Mouse (Mus musculus) adrenal gland, postnatal 4 days (tissue): ENCODE measurements around the gene Mmp9. TPM values are rescaled to one million over a fixed set of nuclear protein-coding genes. Genes with fewer than 3 reads are reported as not detected.

ENCODE experiments used
- DNase-seq, 2 experiments: peaks; one replicate each; pipeline ENCODE4 v3.0.0; 2021 to 2022; ENCODE audit warnings: low spot score in 2 of 2, mixed read lengths in 2 of 2
- long read RNA-seq, 2 experiments: library from polyadenylated mRNA; stranded (forward); transcript quantifications; one replicate each; pipeline ENCODE4 v2.0.0; 2021
- total RNA-seq, 2 experiments: library from RNA; stranded (reverse); gene quantifications; 2 replicates each; pipeline ENCODE4 v1.2.3; 2021

Gene Mmp9
- 1 to 10 TPM; 3.4 to 5.7 TPM for total RNA-seq
- long read RNA-seq, experiment 1, partial matches to known transcripts = 1 of 4 reads
- long read RNA-seq, experiment 1, other reads (novel, unspliced or antisense) = 0 of 4 reads
- long read RNA-seq, experiment 2, partial matches to known transcripts = 0 of 2 reads
- long read RNA-seq, experiment 2, other reads (novel, unspliced or antisense) = 0 of 2 reads

GRCm38 (mm10) chr2:164940140-164940830 lies at the start of gene Mmp9:
Mmp9 (plus strand) TSS chr2:164940780.
- DNase-seq = no peak

GRCm38 (mm10) chr2:164891056-164891834 lies 49.3 kb upstream of the Mmp9 start:
- no peak for DNase-seq

- DNase-seq = no peak
These were observed 48.5 kb upstream of the Mmp9 start for GRCm38 (mm10) chr2:164891908-164892695.

GRCm38 (mm10) chr2:164892696-164893216 lies 47.8 kb upstream of the Mmp9 start:
- no peak for DNase-seq

- no peak for DNase-seq
These were observed 46.5 kb upstream of the Mmp9 start for GRCm38 (mm10) chr2:164894048-164894447.

GRCm38 (mm10) chr2:164894644-164895043 lies 45.9 kb upstream of the Mmp9 start:
- DNase-seq = no peak

GRCm38 (mm10) chr2:164895885-164896284 lies 44.7 kb upstream of the Mmp9 start:
- DNase-seq = no peak

- no peak for DNase-seq
These were observed 42.6 kb upstream of the Mmp9 start for GRCm38 (mm10) chr2:164898008-164898407.

GRCm38 (mm10) chr2:164899034-164899433 lies 41.5 kb upstream of the Mmp9 start:
- no peak for DNase-seq

GRCm38 (mm10) chr2:164899723-164900459 lies 40.7 kb upstream of the Mmp9 start:
- DNase-seq = no peak

- DNase-seq = no peak
These were observed 39.2 kb upstream of the Mmp9 start for GRCm38 (mm10) chr2:164901380-164901779.

- no peak for DNase-seq
These were observed 37.1 kb upstream of the Mmp9 start for GRCm38 (mm10) chr2:164903496-164903895.

GRCm38 (mm10) chr2:164906071-164906470 lies 34.5 kb upstream of the Mmp9 start:
- DNase-seq = no peak

GRCm38 (mm10) chr2:164907511-164907910 lies 33.1 kb upstream of the Mmp9 start:
- DNase-seq = no peak

- no peak for DNase-seq
These were observed 32.6 kb upstream of the Mmp9 start for GRCm38 (mm10) chr2:164908011-164908410.

GRCm38 (mm10) chr2:164909100-164909499 lies 31.5 kb upstream of the Mmp9 start:
- no peak for DNase-seq

- no peak for DNase-seq
These were observed 31.0 kb upstream of the Mmp9 start for GRCm38 (mm10) chr2:164909542-164909941.

- no peak for DNase-seq
These were observed 30.1 kb upstream of the Mmp9 start for GRCm38 (mm10) chr2:164910360-164911061.

- peak; percentile 83 to 89 for DNase-seq
These were observed 29.2 kb upstream of the Mmp9 start, which contains the start of gene Zfp335 for GRCm38 (mm10) chr2:164911086-164912048. Zfp335 (minus strand) TSS chr2:164911757.
